Mouse (Mus musculus) heart, embryonic 16.5 days (tissue): ENCODE measurements around the gene Lrfn3. TPM values are rescaled to one million over a fixed set of nuclear protein-coding genes. Genes with fewer than 3 reads are reported as not detected.

Source experiments
- ATAC-seq: fragments of 200-750 bp; cut with Nextera tagmentation; replicated peaks from 2 replicates; pipeline ENCODE4 v1.8.0; 2017; ENCODE audit warnings: moderate number of reproducible peaks; ENCODE audit not compliant: insufficient read depth, low FRiP score; ENCODE audit errors: extremely low read depth
- H3K27ac ChIP-seq: fragments of 300-500 bp; sonication (generic); 2 replicates; pipeline ENCODE4 v1.5.1; 2014; ENCODE audit warnings: mild to moderate bottlenecking, low read length, control low read depth, moderate library complexity
- H3K27me3 ChIP-seq: fragments of 300-500 bp; sonication (generic); 2 replicates; pipeline ENCODE4 v1.6.1; 2014; ENCODE audit warnings: low read length, mixed read lengths; ENCODE audit not compliant: control insufficient read depth, insufficient read depth
- H3K36me3 ChIP-seq: fragments of 300-500 bp; sonication (generic); 2 replicates; pipeline ENCODE4 v1.6.1; 2014; ENCODE audit not compliant: control insufficient read depth, insufficient read depth
- H3K4me1 ChIP-seq: fragments of 300-500 bp; sonication (generic); 2 replicates; pipeline ENCODE4 v1.6.1; 2014; ENCODE audit warnings: low read length, mixed read lengths; ENCODE audit not compliant: control insufficient read depth, insufficient read depth
- H3K4me2 ChIP-seq: fragments of 300-500 bp; sonication (generic); 2 replicates; pipeline ENCODE4 v1.6.1; 2014; ENCODE audit warnings: low read depth, mild to moderate bottlenecking, control low read depth, low read length
- H3K4me3 ChIP-seq: fragments of 300-500 bp; sonication (generic); 2 replicates; pipeline ENCODE4 v1.5.1; 2014; ENCODE audit warnings: mild to moderate bottlenecking, control low read depth, low read length
- H3K9ac ChIP-seq: fragments of 300-500 bp; sonication (generic); 2 replicates; pipeline ENCODE4 v1.6.1; 2014; ENCODE audit warnings: low read length, control low read depth
- H3K9me3 ChIP-seq: fragments of 300-500 bp; sonication (generic); replicated peaks from 2 replicates; pipeline ENCODE4 v1.6.1; 2016; ENCODE audit warnings: low read length; ENCODE audit not compliant: control insufficient read depth
- WGBS: fragments of 180-500 bp; shearing (Covaris S2); extraction: QIAGEN DNeasy Blood & Tissue Kit; methylation state at CpG from one replicate; pipeline ENCODE4 v1.1.7; 2014; 5-methylcytosine and 5-hydroxymethylcytosine counted together
- polyA plus RNA-seq: library from polyadenylated mRNA; unstranded; fragments of >200 nt; fragmentation: Nextera tagmentation; extraction: Ambion mirVana; gene quantifications from 2 replicates; pipeline ENCODE4 v1.2.1, GENCODE M21; 2015

The Lrfn3 gene
- polyA plus RNA-seq, 1 experiment from 2014 or later, result 1.2 TPM

GRCm38 (mm10) chr7:30313666-30314320 lies 48.8 kb downstream of the Lrfn3 start:
- 53% methylated on average over 27 of the region's 27 CpGs for WGBS
- no peak for ATAC-seq
- Histone ChIP-seq H3K4me2 (no peak overlapping the region), H3K9ac (no peak overlapping the region), H3K4me3 (no peak overlapping the region), H3K4me1 (peaks cover 13% of the 10 kb centered on the region), H3K27me3 (no peaks in the 10 kb centered on the region), H3K9me3 (no peaks in the 10 kb centered on the region), H3K27ac (no peak overlapping the region), H3K36me3 (0 out of 2 replicates have a peak, but pooled peaks cover 7% of the 10 kb centered on the region)

DNA sequence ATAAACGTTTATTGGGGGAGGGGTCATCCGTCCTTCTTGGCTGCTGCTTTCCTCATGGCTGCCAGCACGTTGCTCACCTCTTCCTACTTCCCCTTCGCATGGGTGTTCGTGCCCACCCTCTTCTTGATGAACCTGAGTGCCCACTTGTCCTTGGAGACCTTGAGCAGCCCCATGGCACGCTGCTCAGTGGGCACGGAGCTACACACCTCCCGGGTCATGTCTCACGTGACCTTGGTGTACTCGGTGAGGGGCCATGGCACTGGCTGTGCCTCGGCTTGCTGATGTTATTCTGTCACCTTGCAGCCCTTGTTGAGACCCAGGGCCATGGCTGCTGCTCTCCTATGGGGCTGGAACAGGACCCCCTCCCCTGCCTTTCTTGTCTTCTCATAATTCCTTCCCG lies 52.4 kb downstream of the Lrfn3 start:
- H3K4me2 ChIP-seq, result no peak overlapping the region
- peaks cover 16% of the 10 kb centered on the region for H3K4me1 ChIP-seq
- no peak overlapping the region for H3K4me3 ChIP-seq
- H3K9ac ChIP-seq, result no peak overlapping the region
- no peak overlapping the region for H3K27ac ChIP-seq
- H3K27me3 ChIP-seq, result no peaks in the 10 kb centered on the region
- 0 out of 2 replicates have a peak, but pooled peaks cover 7% of the 10 kb centered on the region for H3K36me3 ChIP-seq
- no peaks in the 10 kb centered on the region for H3K9me3 ChIP-seq
- ATAC-seq, result no peak
- 89% methylated on average over 12 of the region's 12 CpGs for WGBS

- Histone ChIP-seq H3K27me3 (no peaks in the 10 kb centered on the region), H3K36me3 (0 out of 2 replicates have a peak, but pooled peaks cover 7% of the 10 kb centered on the region), H3K4me2 (peak overlapping the region; percentile 85), H3K4me3 (peak overlapping the region; percentile 79), H3K9ac (peak overlapping the region; percentile 81), H3K4me1 (peaks cover 15% of the 10 kb centered on the region), H3K9me3 (no peaks in the 10 kb centered on the region), H3K27ac (no peak overlapping the region)
- ATAC-seq, result no peak
- 60% methylated on average over 15 of the region's 15 CpGs for WGBS
Measured at GRCm38 (mm10) chr7:30309395-30310129, 53.0 kb downstream of the Lrfn3 start.

DNA sequence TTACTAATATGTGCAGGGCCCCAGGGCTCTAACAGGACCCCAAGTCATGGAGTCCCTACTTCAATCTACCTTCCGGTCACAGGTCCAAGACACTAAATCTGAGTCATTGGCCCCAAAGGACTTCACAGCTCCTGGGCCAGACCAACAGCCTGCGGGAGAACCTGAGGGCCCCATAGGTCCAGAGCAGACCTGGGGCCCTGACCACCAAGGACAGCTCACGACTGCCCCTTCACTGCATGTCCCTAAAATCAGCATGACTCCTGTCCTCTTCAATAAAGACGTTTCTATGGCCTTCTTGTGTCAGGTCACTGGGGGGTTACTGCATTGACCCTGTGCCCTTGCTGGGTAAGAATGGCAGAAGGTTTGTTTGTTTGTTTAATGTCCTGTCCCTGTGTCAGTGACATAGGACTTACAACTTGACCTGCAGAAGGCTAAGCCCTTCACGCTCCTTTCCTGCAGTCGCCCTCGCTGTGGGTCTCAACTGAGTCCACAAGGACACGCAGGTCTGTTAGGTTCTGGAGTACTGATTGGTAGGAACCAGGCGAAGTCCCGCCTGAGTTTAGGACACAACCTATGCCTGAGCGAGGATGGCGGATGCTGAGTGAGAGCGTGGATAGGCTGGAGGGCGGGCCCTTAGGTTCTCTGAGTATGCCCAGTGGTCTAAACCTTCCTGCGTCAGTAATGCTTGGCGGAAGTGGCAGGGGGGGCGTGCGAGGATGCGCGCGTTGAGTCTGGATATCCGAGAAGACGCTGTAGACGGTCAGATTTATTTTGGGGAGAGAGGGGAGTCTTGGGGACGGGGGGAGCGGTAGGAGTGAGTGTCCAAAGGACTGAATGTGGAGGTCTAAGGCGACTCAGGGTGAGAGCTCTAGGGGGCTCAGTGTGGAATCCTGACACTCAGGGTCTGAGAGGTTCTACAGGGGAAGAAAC lies 54.2 kb downstream of the Lrfn3 start, which contains the start of gene Alkbh6:
TSS of gene Alkbh6 (plus strand) at position 642 of the 930 bp plus-strand sequence.
- peak within 1 kb of the TSS; percentile 81 for H3K9ac ChIP-seq
- no peaks in the 10 kb centered on the region for H3K27me3 ChIP-seq
- 0 out of 2 replicates have a peak, but pooled peaks cover 7% of the 10 kb centered on the region for H3K36me3 ChIP-seq
- H3K4me1 ChIP-seq, result peaks cover 11% of the 10 kb centered on the region
- ATAC-seq, result peak; percentile 100
- WGBS, result 5% methylated on average over 27 of the region's 27 CpGs
- peak within 1 kb of the TSS; percentile 87 for H3K27ac ChIP-seq
- H3K9me3 ChIP-seq, result no peaks in the 10 kb centered on the region
- peak within 1 kb of the TSS; percentile 85 for H3K4me2 ChIP-seq
- H3K4me3 ChIP-seq, result peak within 1 kb of the TSS; percentile 79

DNA sequence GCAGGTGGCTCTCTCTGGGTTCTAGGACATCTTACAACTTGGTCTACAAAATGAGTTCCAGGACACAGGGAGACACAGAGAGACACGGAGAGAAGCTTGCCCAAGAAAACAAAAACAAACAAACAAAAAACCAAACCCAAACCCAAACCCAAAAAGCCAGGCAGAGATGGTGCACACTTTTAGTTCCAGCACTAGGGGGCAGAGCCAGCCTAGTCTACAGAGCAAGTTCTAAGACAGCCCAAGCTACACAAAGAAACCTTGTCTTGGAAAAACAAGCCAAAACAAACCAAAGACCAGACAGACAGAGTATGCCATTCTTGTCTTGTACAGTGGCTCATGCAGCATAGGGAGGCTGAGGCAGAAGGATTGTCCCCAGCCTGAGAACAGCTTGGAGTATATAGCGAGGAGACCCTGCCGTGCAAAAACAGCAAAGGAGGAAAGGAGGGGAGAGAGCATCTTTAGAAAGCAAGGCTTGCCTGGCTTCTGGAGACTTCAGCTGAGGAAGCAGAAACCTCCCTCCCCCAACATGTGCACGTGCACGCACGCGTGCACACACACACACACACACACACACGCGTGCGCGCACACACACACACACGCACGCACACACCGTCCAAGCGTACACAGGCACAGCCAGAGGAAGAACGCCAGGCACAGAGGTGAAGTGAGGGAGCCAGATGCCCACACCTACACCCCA lies 56.3 kb downstream of the Lrfn3 start:
- Histone ChIP-seq H3K36me3 (0 out of 2 replicates have a peak, but pooled peaks cover 2% of the 10 kb centered on the region), H3K4me1 (peaks cover 11% of the 10 kb centered on the region), H3K27ac (no peak overlapping the region), H3K9me3 (no peaks in the 10 kb centered on the region), H3K4me2 (no peak overlapping the region), H3K27me3 (no peaks in the 10 kb centered on the region), H3K4me3 (no peak overlapping the region), H3K9ac (no peak overlapping the region)
- no peak for ATAC-seq
- WGBS, result 91% methylated on average over 16 of the region's 16 CpGs

Other genes starting within 250 kb of the Lrfn3 start
- gene Zfp382, start 240.8 kb downstream of the Lrfn3 start, polyA plus RNA-seq, result 11.2 and 13.3 TPM in 2 replicates
- gene Zfp146, start 193.0 kb downstream of the Lrfn3 start, polyA plus RNA-seq, result 7.2 and 7.3 TPM in 2 replicates
- 506 and 580 TPM in 2 replicates for gene Cox7a1, start 178.6 kb downstream of the Lrfn3 start, polyA plus RNA-seq
- gene Capns1, start 164.0 kb downstream of the Lrfn3 start, polyA plus RNA-seq, result 85.4 and 87.7 TPM in 2 replicates
- gene Polr2i, start 130.8 kb downstream of the Lrfn3 start, polyA plus RNA-seq, result 112 TPM in 2 replicates
- gene Tbcb, start 130.5 kb downstream of the Lrfn3 start, polyA plus RNA-seq, result 134 and 154 TPM in 2 replicates
- 0.20 TPM in 1 of 2 replicates, not detected in the other for gene Ovol3, start 127.0 kb downstream of the Lrfn3 start, polyA plus RNA-seq
- 0.29 and 0.47 TPM in 2 replicates for gene Thap8, start 82.7 kb downstream of the Lrfn3 start, polyA plus RNA-seq
- 6.9 and 8.1 TPM in 2 replicates for gene Wdr62, start 82.4 kb downstream of the Lrfn3 start, polyA plus RNA-seq
- 7.0 and 8.0 TPM in 2 replicates for gene Clip3, start 71.0 kb downstream of the Lrfn3 start, polyA plus RNA-seq
- 62.0 and 67.1 TPM in 2 replicates for gene Alkbh6, start 54.1 kb downstream of the Lrfn3 start, polyA plus RNA-seq
- 9.2 and 10.0 TPM in 2 replicates for gene Syne4, start 48.0 kb downstream of the Lrfn3 start, polyA plus RNA-seq
- gene E130208F15Rik, start 41.0 kb downstream of the Lrfn3 start, polyA plus RNA-seq, result 3.6 and 7.3 TPM in 2 replicates
- 12.0 and 17.0 TPM in 2 replicates for gene Sdhaf1, start 38.9 kb downstream of the Lrfn3 start, polyA plus RNA-seq
- 32.2 and 34.7 TPM in 2 replicates for gene Tyrobp, start 51.0 kb upstream of the Lrfn3 start, polyA plus RNA-seq
- 2.2 and 4.6 TPM in 2 replicates for gene Hcst, start 57.1 kb upstream of the Lrfn3 start, polyA plus RNA-seq
- 1.7 and 1.8 TPM in 2 replicates for gene Nfkbid, start 59.0 kb upstream of the Lrfn3 start, polyA plus RNA-seq
- 11.1 and 13.5 TPM in 2 replicates for gene Aplp1, start 82.8 kb upstream of the Lrfn3 start, polyA plus RNA-seq
- gene Kirrel2, start 94.9 kb upstream of the Lrfn3 start, polyA plus RNA-seq, result 0.15 and 0.20 TPM in 2 replicates
- gene Nphs1, start 95.5 kb upstream of the Lrfn3 start, polyA plus RNA-seq, result 0.19 TPM in 1 of 2 replicates, not detected in the other
- 0.09 TPM in 1 of 2 replicates, not detected in the other for gene Prodh2, start 130.8 kb upstream of the Lrfn3 start, polyA plus RNA-seq
- 7.3 and 8.2 TPM in 2 replicates for gene Arhgap33, start 172.3 kb upstream of the Lrfn3 start, polyA plus RNA-seq
- 204 and 205 TPM in 2 replicates for gene Hspb6, start 189.4 kb upstream of the Lrfn3 start, polyA plus RNA-seq
- 6.6 and 8.4 TPM in 2 replicates for gene Proser3, start 189.5 kb upstream of the Lrfn3 start, polyA plus RNA-seq
- 33.6 and 40.1 TPM in 2 replicates for gene Lin37, start 197.1 kb upstream of the Lrfn3 start, polyA plus RNA-seq
- gene U2af1l4, start 200.5 kb upstream of the Lrfn3 start, polyA plus RNA-seq, result 102 and 104 TPM in 2 replicates
- 11.4 and 12.0 TPM in 2 replicates for gene Gm49396, start 200.6 kb upstream of the Lrfn3 start, polyA plus RNA-seq
- gene Psenen, start 200.9 kb upstream of the Lrfn3 start, polyA plus RNA-seq, result 111 and 123 TPM in 2 replicates
- gene Igflr1, start 202.7 kb upstream of the Lrfn3 start, polyA plus RNA-seq, result 3.9 and 5.3 TPM in 2 replicates
- 4.2 TPM in 2 replicates for gene Kmt2b, start 226.0 kb upstream of the Lrfn3 start, polyA plus RNA-seq
- 0.24 and 0.51 TPM in 2 replicates for gene Zbtb32, start 236.1 kb upstream of the Lrfn3 start, polyA plus RNA-seq